Mouse (Mus musculus): ENCODE data around the gene Ilf3.

- TF ChIP-seq CTCF (IDR thresholded peaks at IDR 0.05; ENCODE audit: extremely low read depth, insufficient read depth, low read length) (no peak), POLR2A (IDR thresholded peaks at IDR 0.05; ENCODE audit: extremely low read depth, insufficient read depth, low read length) (no peak)
Observed at GRCm38 (mm10) chr9:21392646-21393175, 25.0 kb downstream of the Ilf3 start.
